Comparison of ENCODE assay signal across 8 mouse cellular contexts in genomic region chr4:139380775-139381451, GRCm38 (mm10). TPM values are rescaled to one million over a fixed set of nuclear protein-coding genes. Genes with fewer than 3 reads are reported as not detected.
DNase-seq lines count a peak whose midpoint lies in the region; ATAC-seq and TF ChIP-seq lines count a peak whose summit lies in the region.

No protein-coding gene starts in this region.

- TF ChIP-seq POLR2A in kidney, adult 2 months (IDR thresholded peaks at IDR 0.05; ENCODE audit: low read depth, low read length), result no peak
- TF ChIP-seq POLR2A in MEL (IDR thresholded peaks at IDR 0.05; ENCODE audit: control insufficient read depth in 1 of 2, insufficient read depth in 1 of 2, low read depth in 1 of 2, low read length in 2 of 2, poor library complexity in 1 of 2), result no peak

- 0 out of 2 replicates have a peak overlapping the region, but pooled peaks have one; percentile 24 for H3K27ac ChIP-seq in kidney, adult 2 months (ENCODE audit: insufficient read depth, low read depth, low read length)
- H3K27ac ChIP-seq in MEL (ENCODE audit: control insufficient read depth, low read depth, low read length), result peak overlapping the region; percentile 84
- H3K27ac ChIP-seq in forebrain, embryonic 11.5 days (ENCODE audit: low read depth, low read length), result peak overlapping the region; percentile 53; the same call in 1 of the 2 replicates
- H3K27ac ChIP-seq in limb, embryonic 11.5 days (replicated peaks; ENCODE audit: low read depth, low read length), result peak overlapping the region; percentile 36; the same call in 1 of the 2 replicates
- peak overlapping the region; percentile 82 for H3K27ac ChIP-seq in midbrain, embryonic 15.5 days

- TF ChIP-seq CTCF in kidney, adult 2 months (conservative IDR thresholded peaks at IDR 0.05; ENCODE audit: insufficient read depth, insufficient read length, low read depth, low read length), result no peak
- no peak for TF ChIP-seq CTCF in MEL (IDR thresholded peaks at IDR 0.05 in 2 of 3, conservative IDR thresholded peaks at IDR 0.05 in 1 of 3; ENCODE audit: control insufficient read depth in 1 of 3, insufficient read depth in 1 of 3, low read depth in 2 of 3, low read length in 3 of 3, poor library complexity in 1 of 3, severe bottlenecking in 1 of 3)

- no peak; the same call in 1 of the 2 replicates for ATAC-seq in forebrain, embryonic 11.5 days (replicated peaks; ENCODE audit: low FRiP score)
- peak; percentile 41 for ATAC-seq in limb, embryonic 11.5 days (ENCODE audit: insufficient number of reproducible peaks, low FRiP score, low TSS enrichment, low read depth)
- no peak; the same call in 1 of the 2 replicates for ATAC-seq in midbrain, embryonic 15.5 days (replicated peaks)

- H3K9me3 ChIP-seq in MEL (replicated peaks; ENCODE audit: insufficient read depth, low read length), result no peaks in the 10 kb centered on the region
- no peaks in the 10 kb centered on the region for H3K9me3 ChIP-seq in forebrain, embryonic 11.5 days (ENCODE audit: control insufficient read depth, low read length)
- no peaks in the 10 kb centered on the region for H3K9me3 ChIP-seq in limb, embryonic 11.5 days (ENCODE audit: control insufficient read depth, low read length)
- H3K9me3 ChIP-seq in midbrain, embryonic 15.5 days, result no peaks in the 10 kb centered on the region

- DNase-seq in kidney, adult 2 months, result no peak
- DNase-seq in kidney, postnatal 14 days, result no peak
- DNase-seq in MEL (ENCODE audit: low read depth, low spot score), result peak; percentile 73
- DNase-seq in forebrain, embryonic 11.5 days (ENCODE audit: low spot score), result no peak
- DNase-seq in limb, embryonic 11.5 days (ENCODE audit: low spot score), result no peak
- DNase-seq in cerebellum, adult 8-10 months, result no peak
- DNase-seq in cerebellum, adult 9-11 months, result no peak

- no peaks in the 10 kb centered on the region for H3K27me3 ChIP-seq in kidney, adult 2 months (replicated peaks; ENCODE audit: control insufficient read depth, insufficient read depth, low read length)
- H3K27me3 ChIP-seq in MEL (ENCODE audit: control insufficient read depth in 1 of 2, insufficient read depth in 2 of 2, low read length in 2 of 2), result no peaks in the 10 kb centered on the region
- no peaks in the 10 kb centered on the region for H3K27me3 ChIP-seq in forebrain, embryonic 11.5 days (ENCODE audit: control insufficient read depth, insufficient read depth, low read length)
- H3K27me3 ChIP-seq in limb, embryonic 11.5 days (ENCODE audit: control insufficient read depth, insufficient read depth, low read length), result no peaks in the 10 kb centered on the region
- H3K27me3 ChIP-seq in midbrain, embryonic 15.5 days (replicated peaks), result no peaks in the 10 kb centered on the region

- H3K4me1 ChIP-seq in kidney, adult 2 months (ENCODE audit: control insufficient read depth, insufficient read depth, low read length), result peaks cover 7% of the 10 kb centered on the region; the same call in 1 of the 2 replicates
- H3K4me1 ChIP-seq in MEL (ENCODE audit: control insufficient read depth in 1 of 2, insufficient read depth in 2 of 2, low read length in 2 of 2), result peaks cover 0 to 8% of the 10 kb centered on the region in 2 experiments; a peak in 2 of 4 replicates
- no peaks in the 10 kb centered on the region; the same call in 1 of the 2 replicates for H3K4me1 ChIP-seq in forebrain, embryonic 11.5 days (replicated peaks; ENCODE audit: control insufficient read depth, insufficient read depth, low read length)
- H3K4me1 ChIP-seq in limb, embryonic 11.5 days (ENCODE audit: control insufficient read depth, insufficient read depth, low read length), result peaks cover 5% of the 10 kb centered on the region; the same call in 1 of the 2 replicates
- peaks cover 33% of the 10 kb centered on the region for H3K4me1 ChIP-seq in midbrain, embryonic 15.5 days

- H3K4me3 ChIP-seq in kidney, adult 2 months (ENCODE audit: insufficient read depth, low read depth, low read length), result peak overlapping the region; percentile 63
- H3K4me3 ChIP-seq in MEL (ENCODE audit: control insufficient read depth in 1 of 2, insufficient read depth in 1 of 2, low read depth in 2 of 2, low read length in 2 of 2), result peak overlapping the region; percentile 66 to 68
- peak overlapping the region; percentile 97 for H3K4me3 ChIP-seq in forebrain, embryonic 11.5 days (ENCODE audit: low read depth, low read length)
- peak overlapping the region; percentile 95 for H3K4me3 ChIP-seq in limb, embryonic 11.5 days (ENCODE audit: low read depth, low read length)
- peak overlapping the region; percentile 86 for H3K4me3 ChIP-seq in midbrain, embryonic 15.5 days

- WGBS in kidney, adult 2 months, result under 1% methylated on average over 44 of the region's 44 CpGs
- 4% methylated on average over 38 of the region's 44 CpGs for WGBS in forebrain, embryonic 11.5 days
- 4% methylated on average over 38 of the region's 44 CpGs for WGBS in limb, embryonic 11.5 days
- 3% methylated on average over 44 of the region's 44 CpGs for WGBS in midbrain, embryonic 15.5 days

- peak in 1 of 2 experiments; percentile 45; a peak in 1 of 4 replicates for TF ChIP-seq EP300 in MEL (IDR thresholded peaks at IDR 0.05; ENCODE audit: low read depth in 1 of 2, low read length in 2 of 2)

- no peaks in the 10 kb centered on the region for H3K36me3 ChIP-seq in kidney, adult 2 months (ENCODE audit: control insufficient read depth, insufficient read depth, low read length)
- peaks cover 0 to 13% of the 10 kb centered on the region in 2 experiments; a peak in 3 of 4 replicates for H3K36me3 ChIP-seq in MEL (ENCODE audit: control insufficient read depth in 1 of 2, insufficient read depth in 2 of 2, low read length in 2 of 2)
- no peaks in the 10 kb centered on the region; the same call in 1 of the 2 replicates for H3K36me3 ChIP-seq in forebrain, embryonic 11.5 days (ENCODE audit: control insufficient read depth, insufficient read depth, low read length)
- peaks cover 4% of the 10 kb centered on the region; the same call in 1 of the 2 replicates for H3K36me3 ChIP-seq in limb, embryonic 11.5 days (ENCODE audit: control insufficient read depth, insufficient read depth, low read length)
- peaks cover 14% of the 10 kb centered on the region for H3K36me3 ChIP-seq in midbrain, embryonic 15.5 days (replicated peaks)

- H3K79me2 ChIP-seq in MEL (ENCODE audit: control insufficient read depth, insufficient read depth, low read length, poor library complexity), result peaks cover 58% of the 10 kb centered on the region

- H3K4me2 ChIP-seq in forebrain, embryonic 11.5 days (ENCODE audit: low read depth, low read length, severe bottlenecking), result peak overlapping the region; percentile 86
- H3K4me2 ChIP-seq in limb, embryonic 11.5 days (ENCODE audit: low read depth, severe bottlenecking), result peak overlapping the region; percentile 81
- H3K4me2 ChIP-seq in midbrain, embryonic 15.5 days, result peak overlapping the region; percentile 97

- H3K9ac ChIP-seq in MEL (ENCODE audit: control insufficient read depth, low read depth, low read length, poor library complexity, severe bottlenecking), result peak overlapping the region; percentile 81
- peak overlapping the region; percentile 76 for H3K9ac ChIP-seq in forebrain, embryonic 11.5 days (ENCODE audit: low read length)
- H3K9ac ChIP-seq in limb, embryonic 11.5 days (ENCODE audit: low read length), result peak overlapping the region; percentile 81
- peak overlapping the region; percentile 81 for H3K9ac ChIP-seq in midbrain, embryonic 15.5 days

- TF ChIP-seq RAD21 in MEL (IDR thresholded peaks at IDR 0.05; ENCODE audit: low read depth, low read length), result no peak

TF ChIP-seq in MEL, 35 proteins besides CTCF, POLR2A, EP300 and RAD21 (continues in another document):
- TF ChIP-seq TBP (IDR thresholded peaks at IDR 0.05; ENCODE audit: low read depth, low read length) (no peak), MAZ (IDR thresholded peaks at IDR 0.05; ENCODE audit: low read depth, low read length) (no peak; the same call in 1 of the 2 replicates), USF1 (IDR thresholded peaks at IDR 0.05; ENCODE audit: low read depth, low read length) (peak; percentile 76; the same call in 1 of the 2 replicates), JUND (IDR thresholded peaks at IDR 0.05; ENCODE audit: low read depth, low read length) (no peak), ZKSCAN1 (IDR thresholded peaks at IDR 0.05; ENCODE audit: low read depth, low read length) (no peak), MXI1 (IDR thresholded peaks at IDR 0.05; ENCODE audit: low read depth, low read length) (peak; percentile 98), RCOR1 (IDR thresholded peaks at IDR 0.05; ENCODE audit: low read depth, low read length) (no peak), ETS1 (IDR thresholded peaks at IDR 0.05; ENCODE audit: low read depth, low read length) (peak; percentile 18; the same call in 1 of the 2 replicates), HCFC1 (IDR thresholded peaks at IDR 0.05; ENCODE audit: low read depth, low read length) (no peak; the same call in 1 of the 2 replicates)

RNA-seq across cellular contexts. Expression of gene Ubr4, which starts 28.5 kb away (rescaled TPM):
- 129 and 168 TPM in 2 replicates for polyA plus RNA-seq in kidney, adult 2 months (2012; rRNA removed)
- 81.9 and 94.9 TPM in 2 replicates for total RNA-seq in MEL (2012; rRNA removed)
- polyA plus RNA-seq in MEL (2012; ENCODE audit: insufficient read depth in 1 of 2, insufficient read length in 2 of 2, low read depth in 1 of 2, low replicate concordance in 2 of 2, missing spikeins in 1 of 2), result 100 to 1,000 TPM; 177 to 270 TPM
- polyA plus RNA-seq in forebrain, embryonic 11.5 days (2014; fragmentation: Nextera tagmentation; extraction: Ambion mirVana), result 100 and 106 TPM in 2 replicates
- polyA plus RNA-seq in limb, embryonic 11.5 days (2014; fragmentation: Nextera tagmentation; extraction: Ambion mirVana), result 87.0 and 93.7 TPM in 2 replicates
- polyA plus RNA-seq in midbrain, embryonic 15.5 days (2015; fragmentation: Nextera tagmentation; extraction: Ambion mirVana), result 101 and 111 TPM in 2 replicates

RNA-seq across cellular contexts. Expression of gene Emc1, which starts 28.5 kb away (rescaled TPM):
- polyA plus RNA-seq in kidney, adult 2 months (2012; rRNA removed), result 29.2 and 31.4 TPM in 2 replicates
- total RNA-seq in MEL (2012; rRNA removed), result 40.1 and 50.4 TPM in 2 replicates
- polyA plus RNA-seq in MEL (2012; ENCODE audit: insufficient read depth in 1 of 2, insufficient read length in 2 of 2, low read depth in 1 of 2, low replicate concordance in 2 of 2, missing spikeins in 1 of 2), result 10 to 100 TPM in 1 of 2 experiments, not detected in 1; 17.3 TPM
- 30.2 and 31.9 TPM in 2 replicates for polyA plus RNA-seq in forebrain, embryonic 11.5 days (2014; fragmentation: Nextera tagmentation; extraction: Ambion mirVana)
- 15.7 and 23.0 TPM in 2 replicates for polyA plus RNA-seq in limb, embryonic 11.5 days (2014; fragmentation: Nextera tagmentation; extraction: Ambion mirVana)
- polyA plus RNA-seq in midbrain, embryonic 15.5 days (2015; fragmentation: Nextera tagmentation; extraction: Ambion mirVana), result 47.6 and 50.8 TPM in 2 replicates

RNA-seq across cellular contexts. Expression of gene Mrto4, which starts 28.5 kb away (rescaled TPM):
- 16.3 and 21.2 TPM in 2 replicates for polyA plus RNA-seq in kidney, adult 2 months (2012; rRNA removed)
- 320 and 353 TPM in 2 replicates for total RNA-seq in MEL (2012; rRNA removed)
- polyA plus RNA-seq in MEL (2012; ENCODE audit: insufficient read depth in 1 of 2, insufficient read length in 2 of 2, low read depth in 1 of 2, low replicate concordance in 2 of 2, missing spikeins in 1 of 2), result 100 to 1,000 TPM in 1 of 2 experiments, not detected in 1; 253 TPM
- polyA plus RNA-seq in forebrain, embryonic 11.5 days (2014; fragmentation: Nextera tagmentation; extraction: Ambion mirVana), result 131 and 138 TPM in 2 replicates
- 151 and 160 TPM in 2 replicates for polyA plus RNA-seq in limb, embryonic 11.5 days (2014; fragmentation: Nextera tagmentation; extraction: Ambion mirVana)
- polyA plus RNA-seq in midbrain, embryonic 15.5 days (2015; fragmentation: Nextera tagmentation; extraction: Ambion mirVana), result 81.7 and 88.6 TPM in 2 replicates

Comparison
In these comparisons a context has a peak if more than half of its experiments do, and no peak if none do; other contexts are left out.
1. H3K27ac ChIP-seq: peak in every context shown above with its lines; median percentile 84 in MEL; 82 in midbrain, embryonic 15.5 days; 53 in forebrain, embryonic 11.5 days; 36 in limb, embryonic 11.5 days; 24 in kidney, adult 2 months.